Mouse (Mus musculus) retina, postnatal 1 day (tissue): ENCODE data around the gene Ttc9c.
"Not testable (repeated sequence)": the region's sequence is repeated elsewhere in the genome, so short reads cannot be mapped to it uniquely, and the experiment has no call there.

Source experiments
- DNase-seq: peaks from one replicate; pipeline ENCODE4 v3.0.0-alpha.2; 2012

Gene Ttc9c

DNA sequence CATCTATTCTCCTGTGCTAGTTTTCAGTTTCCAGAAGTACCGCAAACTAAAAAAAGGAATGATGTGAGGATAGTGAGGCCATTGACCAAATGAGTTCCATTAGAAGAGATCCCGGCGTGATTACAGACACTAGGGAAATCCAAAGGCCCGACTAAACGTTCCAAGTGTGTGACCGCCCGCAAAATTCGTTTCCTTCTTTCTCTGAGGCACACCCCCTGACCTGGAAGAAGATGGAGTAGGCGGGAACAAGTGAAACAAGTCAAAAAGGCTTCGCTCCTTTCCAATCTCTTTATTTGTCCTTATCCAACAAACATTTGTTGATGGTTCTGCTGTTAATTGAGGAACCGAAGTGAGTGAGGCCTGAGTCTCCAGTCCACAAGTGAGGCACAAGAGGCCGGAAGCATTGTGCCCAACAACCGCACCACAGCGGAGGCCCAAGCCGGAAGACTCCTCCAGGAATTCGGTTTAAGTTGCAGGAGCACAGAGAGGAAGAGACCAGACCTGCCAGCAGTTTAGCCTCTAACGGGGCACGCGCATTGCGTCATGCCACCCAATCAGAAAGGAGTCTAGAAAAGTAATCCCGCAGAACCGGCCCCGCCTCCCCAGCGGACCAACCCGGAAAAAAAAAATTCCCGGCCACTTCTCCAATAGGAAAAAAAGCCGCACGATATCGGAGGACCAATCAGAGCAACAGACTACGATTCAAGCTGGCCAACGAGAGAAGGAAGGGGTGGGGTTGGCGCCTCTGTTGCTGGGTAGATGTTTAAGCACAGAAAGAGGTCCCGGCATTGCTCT, at the start of gene Ttc9c:
Ttc9c (minus strand) TSS at position 533 of the 795 bp plus-strand sequence.
- peak; percentile 100 for DNase-seq

DNA sequence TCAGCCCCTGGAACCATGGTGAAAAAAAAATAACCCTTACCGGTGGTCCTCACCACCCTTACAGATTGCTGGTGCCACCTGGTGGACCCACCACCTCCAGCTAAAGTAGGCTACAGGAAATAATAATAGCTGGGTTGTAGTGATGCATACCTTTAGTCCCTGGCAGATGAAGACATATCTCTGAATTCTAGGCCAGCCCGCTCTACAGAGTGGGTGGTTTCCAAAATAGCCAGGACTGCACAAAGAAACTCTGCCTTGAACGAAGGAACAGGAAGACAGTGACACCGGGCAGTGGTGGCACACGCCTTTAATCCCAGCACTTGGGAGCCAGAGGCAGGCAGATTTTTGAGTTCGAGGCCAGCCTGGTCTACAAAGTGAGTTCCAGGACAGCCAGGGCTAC, 45.1 kb upstream of the Ttc9c start:
- DNase-seq, result no peak

- peak; percentile 29 for DNase-seq
These were observed 39.9 kb upstream of the Ttc9c start for GRCm38 (mm10) chr19:8859018-8859417.

- peak; percentile 60 for DNase-seq
These were observed 38.6 kb upstream of the Ttc9c start for GRCm38 (mm10) chr19:8857689-8858088.

GRCm38 (mm10) chr19:8853117-8853516, 34.0 kb upstream of the Ttc9c start:
- no peak for DNase-seq

DNA sequence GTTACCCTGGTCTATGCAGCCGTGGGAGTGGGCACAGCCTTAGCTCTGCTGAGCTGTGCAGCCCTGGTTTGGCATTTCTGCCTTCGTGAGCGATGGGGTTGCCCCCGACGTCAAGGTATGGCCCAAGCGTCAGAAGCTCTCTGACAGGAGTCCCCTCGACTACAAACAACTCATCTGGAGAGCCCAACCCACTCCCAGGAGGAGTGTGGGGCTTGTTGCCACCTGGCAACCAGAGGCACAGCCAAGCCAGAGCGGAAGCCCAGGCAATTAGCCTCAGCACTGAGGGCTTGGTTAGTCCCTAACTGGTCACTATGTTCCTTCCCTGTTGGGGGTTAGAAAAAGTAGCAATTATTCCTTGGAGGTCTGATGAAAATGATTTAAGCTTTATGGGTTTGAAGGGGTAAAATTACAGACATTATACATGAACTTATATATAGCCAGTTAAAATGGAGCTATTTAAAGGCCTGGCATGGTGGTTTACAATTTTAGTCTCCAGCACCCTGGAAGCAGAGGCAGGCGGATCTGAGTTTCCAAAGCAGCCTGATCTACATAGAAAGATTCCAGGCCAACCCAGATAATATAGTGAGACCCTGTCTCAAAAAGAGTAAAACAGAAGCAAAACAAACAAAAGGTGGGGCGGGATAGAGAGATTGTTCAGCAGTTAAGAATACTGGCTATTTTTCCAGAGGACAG, 33.2 kb upstream of the Ttc9c start:
- DNase-seq, result no peak

DNA sequence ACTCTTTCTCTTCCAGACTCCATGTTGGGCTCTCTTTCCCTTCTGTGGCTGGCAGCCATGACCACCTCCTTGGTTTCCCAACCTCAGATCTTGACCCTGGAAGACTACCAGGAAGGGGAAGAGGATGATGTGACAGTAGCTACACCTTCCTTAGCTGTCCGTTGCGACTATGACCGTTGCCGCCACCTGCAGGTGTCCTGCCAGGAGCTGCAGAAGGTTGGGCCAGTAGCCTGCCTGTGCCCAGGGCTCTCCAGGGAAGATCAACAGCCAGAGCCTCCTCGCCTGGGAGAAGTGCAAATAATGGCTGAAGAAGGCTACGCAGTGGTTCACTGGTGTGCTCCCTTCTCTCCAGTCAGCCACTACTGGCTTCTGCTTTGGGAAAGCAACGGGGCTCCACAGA, 32.5 kb upstream of the Ttc9c start:
- DNase-seq, result no peak

- DNase-seq, result peak; percentile 68
These were observed 31.3 kb upstream of the Ttc9c start, which contains the start of gene Lrrn4cl for GRCm38 (mm10) chr19:8850402-8850901. Gene Lrrn4cl, plus strand, starts transcription at chr19:8850768.

GRCm38 (mm10) chr19:8848356-8848755, 29.2 kb upstream of the Ttc9c start:
- DNase-seq, result no peak

GRCm38 (mm10) chr19:8844371-8845129, 25.4 kb upstream of the Ttc9c start:
- DNase-seq, result peak; percentile 87

DNA sequence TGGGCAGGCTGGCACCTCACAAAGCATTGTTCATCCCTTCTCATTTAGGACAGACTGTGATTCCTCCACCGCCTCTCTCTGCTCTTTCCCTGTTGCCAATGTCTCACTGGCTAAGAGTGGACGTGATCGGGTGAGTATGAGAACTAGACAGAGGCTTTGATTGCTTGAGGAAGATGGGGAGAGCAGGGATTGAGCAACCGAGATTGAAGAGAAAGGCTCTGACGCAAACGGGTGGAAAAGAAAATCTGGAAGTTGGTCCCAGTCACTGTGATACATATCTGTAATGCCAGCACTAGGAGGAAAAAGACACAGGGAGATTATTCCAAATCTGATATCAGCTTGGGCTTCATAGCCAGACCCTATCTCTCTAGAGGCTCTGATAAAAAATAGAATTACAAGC, 23.8 kb upstream of the Ttc9c start:
- DNase-seq, result no peak

DNA sequence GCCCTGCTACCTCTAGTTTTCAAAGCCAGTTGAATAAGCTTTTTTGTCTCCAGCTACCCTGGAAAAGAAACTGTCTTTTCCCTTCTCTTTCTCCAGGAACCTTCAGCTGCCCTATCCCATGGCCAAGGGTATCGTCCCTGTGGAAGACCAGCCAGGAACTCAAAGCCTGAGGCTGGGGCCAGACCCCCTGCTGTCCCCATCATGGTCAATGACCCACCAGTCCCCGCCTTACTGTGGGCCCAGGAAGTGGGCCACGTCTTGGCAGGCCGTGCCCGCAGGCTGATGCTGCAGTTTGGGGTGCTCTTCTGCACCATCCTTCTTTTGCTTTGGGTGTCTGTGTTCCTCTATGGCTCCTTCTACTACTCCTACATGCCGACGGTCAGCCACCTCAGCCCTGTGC, 21.9 kb upstream of the Ttc9c start:
- no peak for DNase-seq

DNA sequence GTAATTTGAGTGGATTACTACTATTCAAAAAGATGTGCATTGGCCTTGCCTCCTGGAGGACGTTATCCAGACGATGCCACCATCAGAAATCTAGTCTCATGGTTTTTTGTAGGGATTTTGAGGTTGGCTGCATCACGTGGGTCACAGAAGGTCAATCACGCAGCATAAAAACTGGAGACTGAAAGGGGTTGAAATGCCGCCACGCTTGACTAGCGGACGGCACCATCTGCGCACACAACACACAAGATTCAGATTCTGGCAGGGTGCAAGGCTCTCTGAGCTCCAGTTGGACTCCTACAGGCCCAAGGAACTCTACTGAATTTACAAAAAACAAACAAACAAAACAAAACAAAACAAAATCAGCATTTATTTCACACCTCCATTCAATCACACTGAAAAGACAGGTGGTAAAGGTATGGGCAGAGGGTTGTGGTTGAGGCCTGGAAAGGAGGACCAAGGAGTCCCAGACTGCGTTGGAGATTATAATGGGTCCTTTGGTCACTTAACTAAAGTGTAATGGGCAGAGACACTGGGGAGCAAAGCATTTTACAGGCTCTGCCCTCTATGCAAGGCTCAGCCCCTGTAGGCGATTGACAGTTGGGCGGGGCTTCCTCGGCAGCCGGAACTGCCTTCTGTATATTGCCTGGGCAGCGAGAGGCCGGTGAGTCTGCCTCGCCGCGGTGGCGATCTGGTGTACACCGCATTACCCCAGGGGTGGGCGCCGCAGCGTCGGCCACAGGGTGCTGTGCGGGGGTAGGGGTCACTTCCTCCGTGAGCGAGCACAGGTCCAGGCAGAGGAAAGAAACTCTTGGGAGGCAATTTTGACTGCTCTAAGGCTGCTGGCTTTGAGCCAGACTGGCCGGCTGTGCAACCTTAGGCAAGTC, 21.0 kb upstream of the Ttc9c start:
- peak; percentile 83 for DNase-seq

DNA sequence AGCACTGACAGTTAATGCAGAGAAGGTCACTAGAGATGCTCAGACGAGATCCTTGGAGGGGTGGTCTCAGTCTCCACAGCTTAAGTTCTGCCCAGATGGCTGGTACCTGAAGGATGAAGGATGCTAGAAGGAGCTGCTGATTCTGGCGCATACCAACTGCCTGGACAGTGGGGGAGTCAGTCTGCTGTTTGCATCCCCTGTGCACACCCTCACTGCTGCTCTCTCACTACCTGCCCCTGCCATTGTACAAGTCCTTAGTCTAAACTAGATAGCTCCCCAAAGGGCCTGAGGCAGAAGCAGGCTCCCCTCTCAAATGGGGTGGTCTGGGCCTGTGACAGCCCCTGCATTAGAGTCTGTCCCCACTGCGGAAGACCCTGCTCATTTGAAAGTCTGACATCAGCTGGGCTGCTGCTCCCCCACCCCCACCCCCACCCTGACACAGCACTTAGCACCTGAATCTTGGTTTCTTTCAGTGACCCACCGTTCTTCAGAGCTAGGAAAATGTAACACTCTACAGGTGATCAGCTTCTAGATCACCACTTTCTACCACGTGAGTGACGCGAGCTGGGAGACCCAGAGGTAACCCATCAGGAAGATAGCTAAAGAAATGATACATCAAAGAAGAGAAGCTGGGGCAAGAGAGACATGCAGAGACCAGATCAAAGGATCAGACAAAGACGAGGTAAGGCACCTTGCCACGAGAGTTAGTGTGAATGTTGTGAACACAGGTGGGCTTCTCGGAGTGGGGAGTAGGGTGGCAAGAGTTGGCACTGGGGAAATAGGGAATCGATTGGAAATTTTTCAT, 20.2 kb upstream of the Ttc9c start, which contains the start of gene Gng3:
Gng3 (minus strand) TSS at position 92 of the 805 bp plus-strand sequence.
- peak; percentile 87 for DNase-seq

DNA sequence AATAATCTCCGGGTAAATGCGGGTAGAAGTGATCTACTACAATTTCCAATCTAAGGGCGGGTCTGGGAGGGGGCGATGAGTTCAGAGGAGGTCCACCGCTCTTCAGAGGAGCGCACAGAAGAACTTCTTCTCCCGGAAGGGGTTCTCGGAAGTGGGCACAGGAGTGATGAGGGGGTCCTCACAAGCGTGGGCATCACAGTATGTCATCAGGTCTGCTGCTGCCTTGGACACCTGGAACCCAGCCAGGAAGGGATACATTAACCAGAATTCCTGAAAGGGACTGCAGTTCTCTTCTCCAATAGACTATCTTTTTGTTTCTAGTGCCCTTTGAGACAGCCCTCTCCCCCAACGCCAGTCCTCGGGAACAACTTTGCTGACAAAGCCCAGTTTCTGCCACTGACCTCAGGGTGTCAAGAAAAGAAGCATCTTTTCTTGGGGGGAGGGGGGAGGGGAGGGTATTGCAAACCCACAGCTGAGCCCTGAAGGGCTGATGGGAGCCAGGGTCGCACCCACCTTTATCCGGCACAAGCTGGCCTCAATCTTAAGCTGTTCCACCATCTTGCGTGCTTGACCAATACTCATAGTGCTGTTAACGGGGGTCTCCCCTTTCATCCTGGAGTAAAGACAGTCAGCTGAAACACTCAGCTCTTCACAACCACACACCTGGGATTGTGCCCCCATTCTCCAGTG, 19.1 kb upstream of the Ttc9c start:
- DNase-seq, result peak; percentile 61

- DNase-seq, result peak; percentile 94
These were observed 18.2 kb upstream of the Ttc9c start, which contains the start of gene Bscl2 for GRCm38 (mm10) chr19:8837251-8837791. Gene Bscl2, plus strand, starts transcription at chr19:8837467.

- DNase-seq, result not testable (repeated sequence)
These were observed 17.2 kb upstream of the Ttc9c start for GRCm38 (mm10) chr19:8836327-8836726.

DNA sequence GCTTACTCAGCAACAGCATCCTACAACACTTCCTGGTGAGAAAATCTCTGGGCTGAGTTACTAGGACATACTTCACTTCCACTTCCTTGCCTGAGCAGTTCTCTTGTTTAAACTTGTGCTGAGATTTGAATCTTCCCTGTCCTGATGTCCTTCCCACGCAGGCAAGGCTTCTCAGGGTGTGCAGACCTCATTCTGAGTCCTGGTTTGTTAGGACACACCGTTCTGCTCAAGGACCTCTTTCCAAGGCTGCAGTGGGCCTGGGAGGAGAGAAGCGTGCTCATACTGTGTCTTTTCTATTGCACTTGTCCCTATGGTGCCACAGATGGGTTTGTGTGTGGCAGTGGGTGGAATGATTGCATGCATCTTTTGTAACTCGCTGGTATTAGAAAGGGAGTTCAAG, 13.8 kb upstream of the Ttc9c start:
- no peak for DNase-seq

- peak; percentile 15 for DNase-seq
These were observed 12.1 kb upstream of the Ttc9c start for GRCm38 (mm10) chr19:8831262-8831661.

GRCm38 (mm10) chr19:8830664-8831063, 11.5 kb upstream of the Ttc9c start:
- no peak for DNase-seq
